In genomic region chr11:116808811-116809395, GRCm38 (mm10) we compare ENCODE assay signal across 18 mouse cellular contexts. TPM values are rescaled to one million over a fixed set of nuclear protein-coding genes. Genes with fewer than 3 reads are reported as not detected.
DNase-seq lines count a peak whose midpoint lies in the region; ATAC-seq lines count a peak whose summit lies in the region.
"Had no signal": no experiment of that assay in that cellular context is flagged by ENCODE, and none has a peak within 500 bp of the region (broad histone marks: within the 10 kb centered on the region; RNA-seq: fewer than 3 reads in every experiment).

No protein-coding gene starts in this region.

- peaks cover 19% of the 10 kb centered on the region for H3K27me3 ChIP-seq in forebrain, embryonic 10.5 days (ENCODE audit: poor library complexity, severe bottlenecking)
- H3K27me3 ChIP-seq in forebrain, embryonic 16.5 days (replicated peaks; ENCODE audit: control insufficient read depth, insufficient read depth, low read length), result no peaks in the 10 kb centered on the region
- H3K27me3 ChIP-seq in hindbrain, embryonic 10.5 days (ENCODE audit: insufficient read depth, poor library complexity, severe bottlenecking), result peaks cover 9% of the 10 kb centered on the region
- H3K27me3 ChIP-seq in hindbrain, embryonic 11.5 days (ENCODE audit: control insufficient read depth, insufficient read depth, low read length), result no peaks in the 10 kb centered on the region
- no peaks in the 10 kb centered on the region for H3K27me3 ChIP-seq in neural tube, embryonic 13.5 days
- no peaks in the 10 kb centered on the region for H3K27me3 ChIP-seq in neural tube, embryonic 15.5 days (replicated peaks)
- H3K27me3 ChIP-seq in neural tube, embryonic 14.5 days (ENCODE audit: control insufficient read depth, insufficient read depth, low read length), result no peaks in the 10 kb centered on the region

- no peak for DNase-seq in forebrain, embryonic 10.5 days (ENCODE audit: extremely low spot score, low spot score)
- DNase-seq in hindbrain, embryonic 10.5 days (ENCODE audit: low spot score), result no peak
- no peak for DNase-seq in hindbrain, embryonic 11.5 days (ENCODE audit: low spot score)
- no peak for DNase-seq in adrenal gland, postnatal 10 days

- H3K4me1 ChIP-seq in forebrain, embryonic 10.5 days, result peaks cover 64% of the 10 kb centered on the region
- peaks cover 38% of the 10 kb centered on the region for H3K4me1 ChIP-seq in forebrain, embryonic 16.5 days (replicated peaks; ENCODE audit: control insufficient read depth, insufficient read depth, low read length)
- H3K4me1 ChIP-seq in hindbrain, embryonic 10.5 days (replicated peaks), result peaks cover 60% of the 10 kb centered on the region
- peaks cover 25% of the 10 kb centered on the region for H3K4me1 ChIP-seq in hindbrain, embryonic 11.5 days (replicated peaks; ENCODE audit: control insufficient read depth, insufficient read depth, low read length)
- H3K4me1 ChIP-seq in neural tube, embryonic 13.5 days (replicated peaks), result peaks cover 66% of the 10 kb centered on the region
- H3K4me1 ChIP-seq in neural tube, embryonic 15.5 days, result peaks cover 57% of the 10 kb centered on the region
- peaks cover 39% of the 10 kb centered on the region for H3K4me1 ChIP-seq in neural tube, embryonic 14.5 days (ENCODE audit: control insufficient read depth, insufficient read depth, low read length)

- H3K9me3 ChIP-seq in forebrain, embryonic 10.5 days, result no peaks in the 10 kb centered on the region
- H3K9me3 ChIP-seq in forebrain, embryonic 16.5 days (ENCODE audit: control insufficient read depth, low read length), result no peaks in the 10 kb centered on the region
- H3K9me3 ChIP-seq in hindbrain, embryonic 10.5 days, result no peaks in the 10 kb centered on the region
- H3K9me3 ChIP-seq in hindbrain, embryonic 11.5 days (ENCODE audit: control insufficient read depth, low read length), result no peaks in the 10 kb centered on the region
- no peaks in the 10 kb centered on the region for H3K9me3 ChIP-seq in neural tube, embryonic 13.5 days
- no peaks in the 10 kb centered on the region for H3K9me3 ChIP-seq in neural tube, embryonic 15.5 days (replicated peaks)
- no peaks in the 10 kb centered on the region for H3K9me3 ChIP-seq in neural tube, embryonic 14.5 days (ENCODE audit: control insufficient read depth, low read length)
- H3K9me3 ChIP-seq: kidney, embryonic 15.5 days had no signal

- 0 out of 2 replicates have a peak, but pooled peaks cover 2% of the 10 kb centered on the region for H3K36me3 ChIP-seq in forebrain, embryonic 10.5 days (replicated peaks)
- H3K36me3 ChIP-seq in forebrain, embryonic 16.5 days (ENCODE audit: control insufficient read depth, insufficient read depth), result no peaks in the 10 kb centered on the region
- 0 out of 2 replicates have a peak, but pooled peaks cover 2% of the 10 kb centered on the region for H3K36me3 ChIP-seq in hindbrain, embryonic 10.5 days
- H3K36me3 ChIP-seq in hindbrain, embryonic 11.5 days (ENCODE audit: control insufficient read depth, insufficient read depth, low read length), result no peaks in the 10 kb centered on the region
- H3K36me3 ChIP-seq in neural tube, embryonic 13.5 days, result no peaks in the 10 kb centered on the region
- no peaks in the 10 kb centered on the region for H3K36me3 ChIP-seq in neural tube, embryonic 15.5 days
- H3K36me3 ChIP-seq in neural tube, embryonic 14.5 days (ENCODE audit: control insufficient read depth, insufficient read depth, low read length), result no peaks in the 10 kb centered on the region
- H3K36me3 ChIP-seq: kidney, embryonic 15.5 days had no signal

- peak overlapping the region; percentile 59; the same call in 1 of the 2 replicates for H3K27ac ChIP-seq in forebrain, embryonic 10.5 days
- H3K27ac ChIP-seq in forebrain, embryonic 16.5 days (ENCODE audit: low read length), result no peak overlapping the region
- H3K27ac ChIP-seq in hindbrain, embryonic 10.5 days, result peak overlapping the region; percentile 66
- no peak overlapping the region for H3K27ac ChIP-seq in hindbrain, embryonic 11.5 days (ENCODE audit: low read depth, low read length)
- H3K27ac ChIP-seq in neural tube, embryonic 13.5 days (replicated peaks), result peak overlapping the region; percentile 43
- no peak overlapping the region for H3K27ac ChIP-seq in neural tube, embryonic 15.5 days (replicated peaks)
- H3K27ac ChIP-seq in neural tube, embryonic 14.5 days (ENCODE audit: low read depth, low read length), result 0 out of 2 replicates have a peak overlapping the region, but pooled peaks have one; percentile 34
- H3K27ac ChIP-seq: kidney, embryonic 15.5 days; left cerebral cortex, adult 2 months; liver, embryonic 14.5 days; stomach, postnatal 0 days had no signal

- ATAC-seq in forebrain, embryonic 16.5 days, result no peak
- no peak for ATAC-seq in hindbrain, embryonic 11.5 days (ENCODE audit: low FRiP score)
- ATAC-seq in neural tube, embryonic 13.5 days (ENCODE audit: low read depth), result no peak
- ATAC-seq in neural tube, embryonic 15.5 days (ENCODE audit: low FRiP score), result no peak
- ATAC-seq in neural tube, embryonic 14.5 days (ENCODE audit: low read depth), result no peak

- WGBS in forebrain, embryonic 10.5 days, result 79% methylated on average over 11 of the region's 11 CpGs
- WGBS in forebrain, embryonic 16.5 days, result 73% methylated on average over 11 of the region's 11 CpGs
- WGBS in hindbrain, embryonic 10.5 days, result 78% methylated on average over 11 of the region's 11 CpGs
- WGBS in hindbrain, embryonic 11.5 days, result 75% methylated on average over 11 of the region's 11 CpGs
- WGBS in neural tube, embryonic 13.5 days, result 76% methylated on average over 11 of the region's 11 CpGs
- 77% methylated on average over 11 of the region's 11 CpGs for WGBS in neural tube, embryonic 15.5 days
- 80% methylated on average over 11 of the region's 11 CpGs for WGBS in neural tube, embryonic 14.5 days

- no peak overlapping the region for H3K4me3 ChIP-seq in forebrain, embryonic 10.5 days
- no peak overlapping the region for H3K4me3 ChIP-seq in forebrain, embryonic 16.5 days (replicated peaks; ENCODE audit: low read length)
- H3K4me3 ChIP-seq in hindbrain, embryonic 10.5 days, result no peak overlapping the region
- no peak overlapping the region for H3K4me3 ChIP-seq in hindbrain, embryonic 11.5 days (ENCODE audit: low read depth, low read length)
- H3K4me3 ChIP-seq in neural tube, embryonic 13.5 days, result no peak overlapping the region
- H3K4me3 ChIP-seq in neural tube, embryonic 15.5 days (replicated peaks), result no peak overlapping the region
- no peak overlapping the region for H3K4me3 ChIP-seq in neural tube, embryonic 14.5 days (ENCODE audit: low read depth, low read length)
- H3K4me3 ChIP-seq: kidney, embryonic 15.5 days; left cerebral cortex, adult 2 months had no signal

- no peak overlapping the region for H3K9ac ChIP-seq in forebrain, embryonic 16.5 days (replicated peaks; ENCODE audit: low read depth, low read length)
- no peak overlapping the region for H3K9ac ChIP-seq in hindbrain, embryonic 11.5 days (ENCODE audit: low read depth, low read length)
- H3K9ac ChIP-seq in neural tube, embryonic 13.5 days, result peak overlapping the region; percentile 14; the same call in 1 of the 2 replicates
- H3K9ac ChIP-seq in neural tube, embryonic 15.5 days (replicated peaks), result no peak overlapping the region
- no peak overlapping the region for H3K9ac ChIP-seq in neural tube, embryonic 14.5 days (replicated peaks; ENCODE audit: low read depth, low read length)
- H3K9ac ChIP-seq: kidney, embryonic 15.5 days; liver, embryonic 14.5 days had no signal

- H3K4me2 ChIP-seq in forebrain, embryonic 16.5 days (ENCODE audit: low read length), result no peak overlapping the region
- no peak overlapping the region for H3K4me2 ChIP-seq in hindbrain, embryonic 11.5 days (replicated peaks; ENCODE audit: low read depth, low read length)
- no peak overlapping the region for H3K4me2 ChIP-seq in neural tube, embryonic 13.5 days
- no peak overlapping the region for H3K4me2 ChIP-seq in neural tube, embryonic 15.5 days
- no peak overlapping the region for H3K4me2 ChIP-seq in neural tube, embryonic 14.5 days (ENCODE audit: low read depth, low read length)
- H3K4me2 ChIP-seq: kidney, embryonic 15.5 days had no signal

RNA-seq across cellular contexts. Expression of gene Mxra7, which starts 18.9 kb away (rescaled TPM):
- 16.5 and 18.2 TPM in 2 replicates for polyA plus RNA-seq in forebrain, embryonic 10.5 days (2016; fragmentation: Nextera tagmentation; extraction: Ambion mirVana)
- polyA plus RNA-seq in forebrain, embryonic 16.5 days (2015; fragmentation: Nextera tagmentation; extraction: Ambion mirVana), result 6.3 and 7.8 TPM in 2 replicates
- 30.6 and 71.7 TPM in 2 replicates for polyA plus RNA-seq in hindbrain, embryonic 10.5 days (2016; fragmentation: Nextera tagmentation; extraction: Ambion mirVana)
- 57.9 and 61.8 TPM in 2 replicates for polyA plus RNA-seq in hindbrain, embryonic 11.5 days (2014; fragmentation: Nextera tagmentation; extraction: Ambion mirVana)
- 59.4 and 62.0 TPM in 2 replicates for polyA plus RNA-seq in neural tube, embryonic 13.5 days (2015; fragmentation: Nextera tagmentation; extraction: Ambion mirVana)
- polyA plus RNA-seq in neural tube, embryonic 15.5 days (2015; fragmentation: Nextera tagmentation; extraction: Ambion mirVana), result 38.2 and 43.2 TPM in 2 replicates
- 29.9 and 40.4 TPM in 2 replicates for polyA plus RNA-seq in neural tube, embryonic 14.5 days (2014; fragmentation: Nextera tagmentation; extraction: Ambion mirVana)
- total RNA-seq in adrenal gland, postnatal 10 days (2021), result 10 to 100 TPM; 33.7 to 40.0 TPM
- total RNA-seq: megakaryocyte-erythroid progenitor cell, adult 5-6 weeks had no signal

RNA-seq across cellular contexts. Expression of gene St6galnac1, which starts 33.6 kb away (rescaled TPM):
- not detected in 2 replicates for polyA plus RNA-seq in forebrain, embryonic 10.5 days (2016; fragmentation: Nextera tagmentation; extraction: Ambion mirVana)
- polyA plus RNA-seq in forebrain, embryonic 16.5 days (2015; fragmentation: Nextera tagmentation; extraction: Ambion mirVana), result not detected in 2 replicates
- not detected in 2 replicates for polyA plus RNA-seq in hindbrain, embryonic 10.5 days (2016; fragmentation: Nextera tagmentation; extraction: Ambion mirVana)
- polyA plus RNA-seq in hindbrain, embryonic 11.5 days (2014; fragmentation: Nextera tagmentation; extraction: Ambion mirVana), result not detected in 2 replicates
- not detected in 2 replicates for polyA plus RNA-seq in neural tube, embryonic 13.5 days (2015; fragmentation: Nextera tagmentation; extraction: Ambion mirVana)
- polyA plus RNA-seq in neural tube, embryonic 15.5 days (2015; fragmentation: Nextera tagmentation; extraction: Ambion mirVana), result not detected in 2 replicates
- not detected in 2 replicates for polyA plus RNA-seq in neural tube, embryonic 14.5 days (2014; fragmentation: Nextera tagmentation; extraction: Ambion mirVana)
- total RNA-seq in adrenal gland, postnatal 10 days (2021), result under 1 TPM in 1 of 2 experiments, not detected in 1; 0.15 TPM
- total RNA-seq: gastrocnemius, postnatal 36 days; layer of hippocampus, adult 18-20 months; left cerebral cortex, adult 2 months; megakaryocyte-erythroid progenitor cell, adult 5-6 weeks had no signal
- polyA plus RNA-seq: heart, embryonic 14.5 days; kidney, embryonic 15.5 days; limb, embryonic 11.5 days; liver, embryonic 14.5 days; neural tube, embryonic 11.5 days; stomach, postnatal 0 days had no signal

RNA-seq across cellular contexts. Expression of gene Mettl23, which starts 34.2 kb away (rescaled TPM):
- polyA plus RNA-seq in forebrain, embryonic 10.5 days (2016; fragmentation: Nextera tagmentation; extraction: Ambion mirVana), result 64.3 and 66.5 TPM in 2 replicates
- 80.4 and 88.5 TPM in 2 replicates for polyA plus RNA-seq in forebrain, embryonic 16.5 days (2015; fragmentation: Nextera tagmentation; extraction: Ambion mirVana)
- polyA plus RNA-seq in hindbrain, embryonic 10.5 days (2016; fragmentation: Nextera tagmentation; extraction: Ambion mirVana), result 61.4 and 62.3 TPM in 2 replicates
- polyA plus RNA-seq in hindbrain, embryonic 11.5 days (2014; fragmentation: Nextera tagmentation; extraction: Ambion mirVana), result 61.6 and 70.6 TPM in 2 replicates
- polyA plus RNA-seq in neural tube, embryonic 13.5 days (2015; fragmentation: Nextera tagmentation; extraction: Ambion mirVana), result 71.8 and 76.7 TPM in 2 replicates
- 64.7 and 66.7 TPM in 2 replicates for polyA plus RNA-seq in neural tube, embryonic 15.5 days (2015; fragmentation: Nextera tagmentation; extraction: Ambion mirVana)
- polyA plus RNA-seq in neural tube, embryonic 14.5 days (2014; fragmentation: Nextera tagmentation; extraction: Ambion mirVana), result 67.4 and 73.3 TPM in 2 replicates
- total RNA-seq in adrenal gland, postnatal 10 days (2021), result 10 to 100 TPM; 29.1 to 35.3 TPM

RNA-seq across cellular contexts. Expression of gene Jmjd6, which starts 34.3 kb away (rescaled TPM):
- 91.1 and 106 TPM in 2 replicates for polyA plus RNA-seq in forebrain, embryonic 10.5 days (2016; fragmentation: Nextera tagmentation; extraction: Ambion mirVana)
- 71.2 and 72.5 TPM in 2 replicates for polyA plus RNA-seq in forebrain, embryonic 16.5 days (2015; fragmentation: Nextera tagmentation; extraction: Ambion mirVana)
- 93.4 and 96.9 TPM in 2 replicates for polyA plus RNA-seq in hindbrain, embryonic 10.5 days (2016; fragmentation: Nextera tagmentation; extraction: Ambion mirVana)
- 88.8 and 91.3 TPM in 2 replicates for polyA plus RNA-seq in hindbrain, embryonic 11.5 days (2014; fragmentation: Nextera tagmentation; extraction: Ambion mirVana)
- 75.3 and 81.2 TPM in 2 replicates for polyA plus RNA-seq in neural tube, embryonic 13.5 days (2015; fragmentation: Nextera tagmentation; extraction: Ambion mirVana)
- 63.2 and 68.6 TPM in 2 replicates for polyA plus RNA-seq in neural tube, embryonic 15.5 days (2015; fragmentation: Nextera tagmentation; extraction: Ambion mirVana)
- polyA plus RNA-seq in neural tube, embryonic 14.5 days (2014; fragmentation: Nextera tagmentation; extraction: Ambion mirVana), result 65.6 and 71.7 TPM in 2 replicates
- total RNA-seq in adrenal gland, postnatal 10 days (2021), result 10 to 100 TPM; 36.0 to 38.4 TPM

RNA-seq across cellular contexts. Expression of gene Mfsd11, which starts 43.3 kb away (rescaled TPM):
- polyA plus RNA-seq in forebrain, embryonic 10.5 days (2016; fragmentation: Nextera tagmentation; extraction: Ambion mirVana), result 18.9 and 24.7 TPM in 2 replicates
- polyA plus RNA-seq in forebrain, embryonic 16.5 days (2015; fragmentation: Nextera tagmentation; extraction: Ambion mirVana), result 46.3 and 55.8 TPM in 2 replicates
- 25.6 and 27.5 TPM in 2 replicates for polyA plus RNA-seq in hindbrain, embryonic 10.5 days (2016; fragmentation: Nextera tagmentation; extraction: Ambion mirVana)
- polyA plus RNA-seq in hindbrain, embryonic 11.5 days (2014; fragmentation: Nextera tagmentation; extraction: Ambion mirVana), result 37.0 and 38.6 TPM in 2 replicates
- polyA plus RNA-seq in neural tube, embryonic 13.5 days (2015; fragmentation: Nextera tagmentation; extraction: Ambion mirVana), result 42.9 and 47.3 TPM in 2 replicates
- polyA plus RNA-seq in neural tube, embryonic 15.5 days (2015; fragmentation: Nextera tagmentation; extraction: Ambion mirVana), result 43.5 and 51.6 TPM in 2 replicates
- 40.6 and 53.9 TPM in 2 replicates for polyA plus RNA-seq in neural tube, embryonic 14.5 days (2014; fragmentation: Nextera tagmentation; extraction: Ambion mirVana)
- 10 to 100 TPM; 26.8 to 44.4 TPM for total RNA-seq in adrenal gland, postnatal 10 days (2021)

Comparison
In these comparisons a context has a peak if more than half of its experiments do, and no peak if none do; other contexts are left out.
1. H3K27ac ChIP-seq: peak in forebrain, embryonic 10.5 days (single experiment), hindbrain, embryonic 10.5 days (single experiment), neural tube, embryonic 13.5 days (single experiment) and neural tube, embryonic 14.5 days (single experiment); none in forebrain, embryonic 16.5 days (single experiment), hindbrain, embryonic 11.5 days (single experiment) and neural tube, embryonic 15.5 days (single experiment).